Mouse (Mus musculus) B cell, adult 2 months (primary cell): ENCODE measurements at regions not wholly inside any gene's neighbourhood (a gene's known extent, or its start where the extent isn't known, plus 50 kb on each side); places are given as distances from the start of the nearest gene placed in this dataset.

Experiments used
- DNase-seq, 2 experiments: peaks; one replicate each; pipeline ENCODE4 v3.0.0; 2022

- no peak for DNase-seq
These were observed 52.9 kb upstream of the Ccser1 start for GRCm38 (mm10) chr6:61127238-61127637.

DNA sequence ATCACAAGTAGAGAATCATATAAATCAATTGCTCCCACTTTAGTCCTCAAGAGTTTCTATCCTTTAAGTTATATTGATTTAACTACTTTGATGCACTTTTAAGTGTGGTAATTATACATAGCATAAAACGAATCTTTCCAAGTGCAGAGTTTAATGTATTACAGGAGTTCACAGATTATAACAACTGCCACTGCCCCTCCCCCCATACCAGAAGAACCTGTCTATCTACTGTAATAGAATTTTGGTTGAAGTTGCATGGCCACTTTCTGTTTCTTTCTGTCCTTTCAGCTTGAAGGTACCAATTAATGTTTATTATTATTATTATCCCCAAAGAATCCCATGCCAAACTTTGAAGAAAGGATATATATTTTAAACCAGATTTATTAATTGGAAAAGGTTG lies 51.9 kb upstream of the Ccser1 start:
- DNase-seq, result no peak
